Mouse (Mus musculus) thymus, adult 2 months (tissue): ENCODE results near the gene Kdm4a.

Experiments
- CTCF ChIP-seq: fragments of 200-500 bp; IDR thresholded peaks from 2 replicates; pipeline ENCODE4 v1.5.1; 2012; ENCODE audit warnings: mild to moderate bottlenecking, control low read depth, low read length, moderate library complexity, borderline replicate concordance; ENCODE audit not compliant: control insufficient read depth, poor library complexity, insufficient read depth; ENCODE audit errors: extremely low read depth
- POLR2A ChIP-seq: fragments of 200-500 bp; IDR thresholded peaks from 2 replicates; pipeline ENCODE4 v1.6.1; 2012; ENCODE audit warnings: mild to moderate bottlenecking, low read length, control low read depth, moderate library complexity; ENCODE audit not compliant: control insufficient read depth, poor library complexity, insufficient read depth; ENCODE audit errors: extremely low read depth

DNA sequence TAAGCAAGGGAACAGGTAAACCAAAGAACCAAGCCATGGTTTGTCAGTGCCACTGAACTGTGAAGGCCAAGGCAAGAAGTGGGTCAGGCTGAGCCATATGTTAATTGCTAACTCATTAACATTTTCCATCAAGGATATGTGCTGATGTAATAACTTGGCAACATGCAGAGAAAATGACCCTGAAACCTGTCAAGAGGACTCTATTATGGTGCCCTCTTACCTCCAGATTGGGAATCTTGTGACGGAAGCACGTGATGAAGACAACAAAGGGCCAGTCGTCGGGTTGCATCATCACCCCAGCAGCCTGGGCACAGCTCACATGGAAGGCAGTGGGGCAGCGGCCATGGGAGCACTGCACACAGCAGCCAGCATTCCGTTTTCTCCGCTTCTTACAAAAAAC lies 36.2 kb downstream of the Kdm4a start:
- TF ChIP-seq POLR2A (no peak), CTCF (no peak)
